Mouse (Mus musculus) liver, adult 2 months (tissue): Measurements from ENCODE around the gene Olfr70.

Experiments
- CTCF ChIP-seq: fragments of 200-500 bp; IDR thresholded peaks from 2 replicates; pipeline ENCODE4 v1.5.1; 2011; ENCODE audit warnings: low read depth, low read length, control low read depth
- POLR2A ChIP-seq: fragments of 200-500 bp; IDR thresholded peaks from 2 replicates; pipeline ENCODE4 v1.6.1; 2011; ENCODE audit warnings: low read length, control low read depth; ENCODE audit not compliant: insufficient read depth; ENCODE audit errors: extremely low read depth

DNA sequence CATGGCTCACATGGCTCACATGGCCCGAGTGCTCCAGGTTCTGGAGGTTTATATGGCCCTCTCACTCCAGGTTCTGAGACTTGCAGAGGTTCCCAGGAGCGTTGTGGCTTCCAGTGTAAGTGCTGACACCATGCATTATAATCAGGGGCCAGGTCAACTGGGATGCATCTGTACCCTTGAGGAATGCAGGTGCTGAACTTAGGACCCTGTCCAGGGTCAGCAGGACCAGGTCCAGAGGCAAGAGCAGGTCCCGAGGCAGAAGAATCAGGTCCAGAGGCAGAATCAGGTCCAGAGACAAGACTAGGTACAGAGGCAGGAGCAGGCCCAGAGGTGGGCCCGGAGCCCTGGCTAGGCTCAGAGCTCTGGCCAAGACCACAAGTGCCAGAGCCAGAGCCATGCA, 47.9 kb downstream of the Olfr70 start:
- TF ChIP-seq POLR2A = no peak
- no peak for TF ChIP-seq CTCF
